Mouse (Mus musculus) heart, postnatal 0 days (tissue): ENCODE data around the gene Selenoh. TPM values are rescaled to one million over a fixed set of nuclear protein-coding genes. Genes with fewer than 3 reads are reported as not detected.

Experiments used
- ATAC-seq: fragments of 200-750 bp; cut with Nextera tagmentation; 2 replicates; pipeline ENCODE4 v1.8.0; 2017; ENCODE audit warnings: low read depth, moderate number of reproducible peaks, moderate library complexity; ENCODE audit not compliant: insufficient read depth
- DNase-seq: peaks from one replicate; pipeline ENCODE4 v3.0.0-alpha.2; 2016; ENCODE audit warnings: low spot score
- H3K27ac ChIP-seq: fragments of 300-500 bp; sonication (generic); 2 replicates; pipeline ENCODE4 v1.5.1; 2014; ENCODE audit warnings: low read depth, mild to moderate bottlenecking
- H3K27me3 ChIP-seq: fragments of 300-500 bp; sonication (generic); 2 replicates; pipeline ENCODE4 v1.6.1; 2014; ENCODE audit warnings: low read length, mixed read lengths; ENCODE audit not compliant: control insufficient read depth, insufficient read depth
- H3K36me3 ChIP-seq: fragments of 300-500 bp; sonication (generic); replicated peaks from 2 replicates; pipeline ENCODE4 v1.6.1; 2014; ENCODE audit warnings: low read length, mixed read lengths; ENCODE audit not compliant: control insufficient read depth, insufficient read depth
- H3K4me1 ChIP-seq: fragments of 300-500 bp; sonication (generic); 2 replicates; pipeline ENCODE4 v1.6.1; 2014; ENCODE audit warnings: antibody characterized with exemption; ENCODE audit not compliant: control insufficient read depth, insufficient read depth
- H3K4me2 ChIP-seq: fragments of 300-500 bp; sonication (generic); 2 replicates; pipeline ENCODE4 v1.6.1; 2014; ENCODE audit warnings: low read depth, mild to moderate bottlenecking, low read length, moderate library complexity
- H3K4me3 ChIP-seq: fragments of 300-500 bp; sonication (generic); 2 replicates; pipeline ENCODE4 v1.5.1; 2014; ENCODE audit warnings: low read depth, low read length
- H3K9ac ChIP-seq: fragments of 300-500 bp; sonication (generic); replicated peaks from 2 replicates; pipeline ENCODE4 v1.6.1; 2014; ENCODE audit warnings: low read depth, low read length, mixed read lengths
- H3K9me3 ChIP-seq: fragments of 300-500 bp; sonication (generic); replicated peaks from 2 replicates; pipeline ENCODE4 v1.6.1; 2016; ENCODE audit warnings: low read length; ENCODE audit not compliant: control insufficient read depth
- CTCF ChIP-seq: IDR thresholded peaks from 2 replicates; pipeline ENCODE4 v1.5.1; 2016; ENCODE audit warnings: antibody characterized with exemption, control low read depth, low read depth
- EP300 ChIP-seq: IDR thresholded peaks from 2 replicates; pipeline ENCODE4 v1.6.1; 2016; ENCODE audit warnings: antibody characterized with exemption, low read depth
- WGBS: fragments of 180-500 bp; shearing (Covaris S2); extraction: QIAGEN DNeasy Blood & Tissue Kit; methylation state at CpG from one replicate; pipeline ENCODE4 v1.1.7; 2014; 5-methylcytosine and 5-hydroxymethylcytosine counted together
- polyA plus RNA-seq: library from polyadenylated mRNA; unstranded; fragments of >200 nt; fragmentation: Nextera tagmentation; extraction: Ambion mirVana; gene quantifications from 2 replicates; pipeline ENCODE4 v1.2.1, GENCODE M21; 2015
- total RNA-seq: library from RNA; depleted of rRNA; stranded (reverse); fragments of >200 nt; gene quantifications from 2 replicates; pipeline ENCODE4 v1.2.3, GENCODE M21; 2014; ENCODE audit warnings: low replicate concordance; rRNA removed

Gene Selenoh
- total RNA-seq = 240 and 350 TPM in 2 replicates
- polyA plus RNA-seq = 137 and 149 TPM in 2 replicates

DNA sequence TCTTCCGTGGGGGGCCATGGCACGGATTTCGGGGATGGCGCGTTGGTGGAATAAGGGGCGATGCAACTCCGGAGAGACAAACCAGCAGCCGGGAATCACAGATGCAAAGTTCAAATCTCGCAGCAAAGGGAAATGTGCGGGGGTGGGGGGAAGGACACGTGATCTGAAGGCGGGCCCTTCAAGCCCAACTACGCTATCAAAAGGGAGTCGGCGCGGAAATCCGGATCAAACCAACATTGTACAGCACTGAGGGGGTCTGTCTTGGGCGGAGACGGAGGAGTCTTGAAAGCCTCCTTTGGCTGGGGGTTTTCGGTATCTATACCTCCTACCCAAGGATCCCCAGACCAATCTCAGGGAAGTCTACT lies at the start of gene Selenoh:
TSS of gene Selenoh (minus strand) at position 202 of the 365 bp plus-strand sequence.
- no peak for TF ChIP-seq EP300
- no peak for TF ChIP-seq CTCF
- no peaks in the 10 kb centered on the region for H3K27me3 ChIP-seq
- ATAC-seq = peak; percentile 93
- WGBS = under 1% methylated on average over 20 of the region's 20 CpGs
- DNase-seq = peak; percentile 88
- peaks cover 11% of the 10 kb centered on the region; the same call in 1 of the 2 replicates for H3K4me1 ChIP-seq
- H3K4me3 ChIP-seq = peak within 1 kb of the TSS; percentile 93
- H3K9ac ChIP-seq = peak within 1 kb of the TSS; percentile 84
- H3K27ac ChIP-seq = peak within 1 kb of the TSS; percentile 80
- peaks cover 30% of the 10 kb centered on the region for H3K36me3 ChIP-seq
- H3K4me2 ChIP-seq = peak within 1 kb of the TSS; percentile 78
- H3K9me3 ChIP-seq = no peaks in the 10 kb centered on the region

DNA sequence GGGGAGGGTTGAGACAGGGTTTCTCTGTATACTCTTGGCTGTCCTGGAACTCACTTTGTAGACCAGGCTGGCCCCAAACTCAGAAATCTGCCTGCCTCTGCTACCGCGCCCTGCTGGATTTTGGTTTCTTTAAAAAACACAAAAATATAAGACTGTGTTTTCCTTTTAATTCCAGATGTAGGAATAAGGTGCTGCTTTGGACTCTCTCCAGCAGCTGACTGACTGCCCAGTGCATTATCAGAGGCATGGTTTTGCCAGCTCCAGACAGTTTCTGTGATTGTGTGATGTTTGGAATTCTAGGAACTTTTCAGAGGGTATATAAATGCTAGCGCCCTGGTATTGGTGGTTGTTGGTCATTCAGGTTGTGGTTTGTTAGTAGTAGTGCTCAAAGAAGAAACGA lies 46.8 kb upstream of the Selenoh start:
- Histone ChIP-seq H3K27me3 (no peaks in the 10 kb centered on the region), H3K4me2 (no peak overlapping the region), H3K4me1 (peaks cover 16% of the 10 kb centered on the region), H3K9ac (no peak overlapping the region), H3K4me3 (no peak overlapping the region), H3K36me3 (no peaks in the 10 kb centered on the region), H3K27ac (peak overlapping the region; percentile 30; the same call in 1 of the 2 replicates), H3K9me3 (no peaks in the 10 kb centered on the region)
- TF ChIP-seq CTCF (no peak), EP300 (no peak)
- no peak for ATAC-seq
- no peak for DNase-seq
- 83% methylated on average over 4 of the region's 4 CpGs for WGBS

DNA sequence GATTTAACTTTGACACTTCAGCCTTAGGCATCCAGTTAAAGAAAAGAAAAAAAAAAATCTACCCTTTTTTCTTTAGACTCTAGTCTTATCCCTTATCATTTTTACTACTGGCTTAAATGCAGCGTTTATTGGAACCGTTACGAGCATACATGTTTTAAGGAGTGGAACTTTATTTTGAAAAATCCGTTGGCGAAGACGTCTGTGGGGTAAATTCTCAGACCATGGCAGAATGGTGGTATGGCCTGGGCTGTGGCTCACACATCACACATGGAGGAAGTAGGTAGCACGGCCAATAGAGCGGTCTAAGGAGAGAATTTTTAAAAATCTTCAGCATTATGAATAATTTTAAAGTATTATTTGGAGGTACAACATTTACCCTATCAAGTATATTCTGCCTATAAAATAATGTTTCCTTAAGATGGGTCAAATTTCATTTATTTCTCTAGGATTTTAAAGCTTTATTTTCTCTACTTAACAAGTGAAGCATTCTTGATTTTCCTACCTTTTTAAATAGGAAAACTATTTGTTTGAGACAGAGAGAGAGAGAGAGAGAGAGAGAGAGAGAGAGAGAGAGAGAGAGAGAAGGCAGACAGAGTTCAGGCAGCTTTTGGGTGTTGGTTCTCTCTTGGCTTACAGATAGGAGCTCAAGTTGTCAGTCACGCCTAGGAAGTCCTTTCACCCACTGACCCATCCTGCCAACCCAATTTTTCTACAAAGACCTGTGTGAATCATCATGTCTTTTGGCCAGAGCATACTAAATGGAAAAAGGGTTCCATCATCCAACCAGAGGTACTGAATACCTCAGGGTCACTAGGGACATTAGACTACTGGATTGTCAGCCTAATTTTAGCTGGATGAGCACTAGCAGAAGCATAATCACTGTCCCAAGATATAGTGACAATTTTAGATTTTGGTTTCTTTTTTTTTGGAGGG lies 46.1 kb upstream of the Selenoh start:
- peak; percentile 22 for DNase-seq
- H3K4me2 ChIP-seq = peak overlapping the region; percentile 85
- peak overlapping the region; percentile 94 for H3K4me3 ChIP-seq
- ATAC-seq = no peak
- peak overlapping the region; percentile 97 for H3K27ac ChIP-seq
- H3K27me3 ChIP-seq = no peaks in the 10 kb centered on the region
- 19% methylated on average over 9 of the region's 9 CpGs for WGBS
- H3K4me1 ChIP-seq = peaks cover 16% of the 10 kb centered on the region
- H3K9me3 ChIP-seq = no peaks in the 10 kb centered on the region
- peak overlapping the region; percentile 69 for H3K9ac ChIP-seq
- no peak for TF ChIP-seq EP300
- TF ChIP-seq CTCF = no peak
- no peaks in the 10 kb centered on the region for H3K36me3 ChIP-seq

DNA sequence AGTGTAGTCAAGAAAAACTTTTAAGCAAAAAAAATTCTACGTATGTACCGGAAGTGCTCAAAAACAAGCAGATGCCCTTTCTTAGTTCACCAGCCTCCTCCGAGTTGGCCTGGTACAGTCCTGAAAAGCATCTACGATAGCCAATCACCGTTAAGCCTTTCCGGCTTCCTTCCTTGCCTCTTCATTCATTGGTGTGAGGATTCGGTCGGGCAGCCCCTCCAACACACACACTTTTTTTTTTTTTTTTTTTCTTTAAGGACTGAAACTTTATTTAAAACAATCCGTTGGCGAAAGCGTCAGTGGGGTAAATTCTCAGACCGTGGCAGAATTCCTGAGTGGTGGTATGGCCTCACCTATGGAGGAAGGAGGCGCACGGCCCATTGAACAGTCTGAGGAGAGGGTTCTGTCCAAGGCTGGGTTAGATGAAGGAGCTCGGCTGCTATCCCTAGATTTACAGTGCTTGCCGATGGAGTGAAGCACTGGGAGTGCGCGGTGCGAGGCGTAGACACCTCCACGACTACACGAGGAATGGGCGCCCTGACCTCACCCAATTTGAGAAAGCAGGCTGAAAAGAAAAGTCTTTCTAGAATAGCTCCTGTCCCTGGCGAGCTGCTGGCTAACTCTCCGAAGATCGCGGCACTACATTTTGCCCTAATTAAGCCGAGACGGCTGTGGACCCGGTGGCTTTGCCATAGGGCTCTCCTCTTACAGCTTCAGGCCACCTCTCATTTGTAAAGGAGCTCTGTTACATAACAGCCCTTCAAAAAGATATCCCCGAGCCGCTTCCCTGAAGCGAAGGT lies 45.2 kb upstream of the Selenoh start:
- Histone ChIP-seq H3K4me1 (peaks cover 16% of the 10 kb centered on the region), H3K9me3 (no peaks in the 10 kb centered on the region), H3K36me3 (peaks cover 2% of the 10 kb centered on the region), H3K27ac (peak overlapping the region; percentile 97), H3K4me2 (peak overlapping the region; percentile 85), H3K4me3 (peak overlapping the region; percentile 94), H3K27me3 (no peaks in the 10 kb centered on the region), H3K9ac (peak overlapping the region; percentile 87)
- under 1% methylated on average over 33 of the region's 33 CpGs for WGBS
- ATAC-seq = peak; percentile 90
- TF ChIP-seq EP300 (peak; percentile 85; the same call in 1 of the 2 replicates), CTCF (no peak)
- peak; percentile 98 for DNase-seq

DNA sequence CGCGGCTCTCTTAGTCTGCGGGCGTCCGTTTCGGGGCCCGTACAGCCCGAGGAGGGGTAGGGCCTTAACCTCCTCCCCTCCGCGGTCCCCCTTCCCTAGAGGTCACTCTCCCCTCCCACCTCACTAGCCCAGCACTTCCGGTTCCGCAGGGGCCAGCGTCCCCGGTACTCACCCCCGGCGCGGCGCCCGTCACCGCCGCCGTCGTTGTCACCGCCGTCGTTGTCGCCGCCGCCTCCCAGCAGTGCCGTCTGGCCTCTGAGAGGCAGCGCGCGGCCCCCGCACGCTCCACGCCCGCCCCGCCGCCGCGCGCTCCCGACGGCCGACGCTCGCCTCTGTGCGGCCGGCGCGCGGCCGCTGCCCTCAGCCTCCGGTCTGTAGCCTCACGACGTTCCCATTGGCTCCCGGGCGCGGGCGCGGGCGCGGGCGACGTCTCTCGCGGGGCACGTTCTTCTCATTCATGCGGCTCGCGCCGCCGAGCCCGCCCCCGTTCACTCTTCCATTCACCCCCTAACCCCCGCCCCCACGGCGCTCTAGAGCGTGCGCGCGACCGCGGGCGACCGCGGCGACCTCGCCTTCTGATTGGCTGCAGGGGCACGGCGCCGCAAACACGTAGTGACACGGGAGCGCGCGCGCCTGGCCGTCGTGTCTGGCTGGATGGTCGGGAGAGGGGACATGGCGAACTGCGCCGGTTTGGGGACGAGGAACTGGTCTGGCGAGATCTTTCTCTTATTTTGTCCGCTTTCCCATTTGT lies 44.4 kb upstream of the Selenoh start, which contains the start of gene Zdhhc5:
TSS of gene Zdhhc5 (minus strand) at position 370 of the 751 bp plus-strand sequence.
- Histone ChIP-seq H3K27me3 (no peaks in the 10 kb centered on the region), H3K27ac (peak within 1 kb of the TSS; percentile 97), H3K9me3 (no peaks in the 10 kb centered on the region), H3K4me1 (peaks cover 16% of the 10 kb centered on the region), H3K36me3 (peaks cover 10% of the 10 kb centered on the region), H3K4me3 (peak within 1 kb of the TSS; percentile 94), H3K4me2 (peak within 1 kb of the TSS; percentile 85), H3K9ac (peak within 1 kb of the TSS; percentile 87)
- DNase-seq (peak; percentile 98), ATAC-seq (peak; percentile 94)
- WGBS = under 1% methylated on average over 89 of the region's 107 CpGs
- 0 out of 2 replicates have a peak, but pooled peaks have one; percentile 39 for TF ChIP-seq EP300
- TF ChIP-seq CTCF = no peak
